Mouse (Mus musculus) spleen, adult 2 months (tissue): ENCODE measurements around the gene Syde2.

Source experiments
- CTCF ChIP-seq: fragments of 200-500 bp; IDR thresholded peaks from 2 replicates; pipeline ENCODE4 v1.5.1; 2011; ENCODE audit warnings: mild to moderate bottlenecking, inconsistent platforms; ENCODE audit not compliant: insufficient read depth, insufficient read length, insufficient replicate concordance; ENCODE audit errors: extremely low read depth
- POLR2A ChIP-seq: fragments of 200-500 bp; IDR thresholded peaks from 2 replicates; pipeline ENCODE4 v1.6.1; 2011; ENCODE audit warnings: low read depth, low read length, inconsistent platforms

GRCm38 (mm10) chr3:146058263-146058662 is 70.6 kb downstream of the Syde2 start:
- TF ChIP-seq CTCF, result peak; percentile 65; the same call in 1 of the 2 replicates
- no peak for TF ChIP-seq POLR2A
